Mouse (Mus musculus) olfactory bulb, adult 2 months (tissue): ENCODE measurements around the gene Lsamp. TPM values are rescaled to one million over a fixed set of nuclear protein-coding genes. Genes with fewer than 3 reads are reported as not detected.

Experiments used
- H3K27ac ChIP-seq: fragments of 200-500 bp; 2 replicates; pipeline ENCODE4 v1.5.1; 2012; ENCODE audit warnings: low read depth, low read length; ENCODE audit not compliant: insufficient read depth
- H3K4me1 ChIP-seq: fragments of 200-500 bp; 2 replicates; pipeline ENCODE4 v1.6.1; 2012; ENCODE audit warnings: low read length; ENCODE audit not compliant: control insufficient read depth, insufficient read depth
- H3K4me3 ChIP-seq: fragments of 200-500 bp; 2 replicates; pipeline ENCODE4 v1.5.1; 2012; ENCODE audit warnings: mild to moderate bottlenecking, low read depth, low read length, moderate library complexity; ENCODE audit not compliant: insufficient read depth
- CTCF ChIP-seq: fragments of 200-500 bp; IDR thresholded peaks from 2 replicates; pipeline ENCODE4 v1.5.1; 2012; ENCODE audit warnings: low read depth, mild to moderate bottlenecking, low read length, moderate library complexity; ENCODE audit not compliant: insufficient read depth
- POLR2A ChIP-seq: fragments of 200-500 bp; IDR thresholded peaks from 2 replicates; pipeline ENCODE4 v1.6.1; 2012; ENCODE audit warnings: mild to moderate bottlenecking, low read depth, low read length, moderate library complexity; ENCODE audit not compliant: insufficient read depth
- WGBS: fragments of 180-500 bp; shearing (Covaris S2); methylation state at CpG from one replicate; pipeline ENCODE4 v1.1.7; 2018; 5-methylcytosine and 5-hydroxymethylcytosine counted together
- polyA plus RNA-seq: library from polyadenylated mRNA; stranded (reverse); fragments of >200 nt; gene quantifications from 2 replicates; pipeline ENCODE4 v1.2.4, GENCODE M21; 2012; ENCODE audit warnings: low replicate concordance; ENCODE audit not compliant: missing spikeins, insufficient read depth, insufficient read length

Lsamp gene
- polyA plus RNA-seq, 1 experiment: 34.4 TPM

- TF ChIP-seq POLR2A (no peak), CTCF (no peak)
- Histone ChIP-seq H3K4me1 (no peaks in the 10 kb centered on the region), H3K27ac (no peak overlapping the region), H3K4me3 (no peak overlapping the region)
Observed at GRCm38 (mm10) chr16:41235829-41236228, 1251.7 kb downstream of the Lsamp start.

- Histone ChIP-seq H3K4me3 (no peak overlapping the region), H3K27ac (no peak overlapping the region), H3K4me1 (no peaks in the 10 kb centered on the region)
- WGBS: 80% methylated on average over 4 of the region's 4 CpGs
- TF ChIP-seq CTCF (no peak), POLR2A (no peak)
Observed at GRCm38 (mm10) chr16:41242841-41243240, 1258.7 kb downstream of the Lsamp start.

- no peak for TF ChIP-seq CTCF
- 13% methylated on average over 2 of the region's 2 CpGs for WGBS
- Histone ChIP-seq H3K4me1 (no peaks in the 10 kb centered on the region), H3K27ac (no peak overlapping the region), H3K4me3 (no peak overlapping the region)
Observed at GRCm38 (mm10) chr16:41244711-41245110, 1260.5 kb downstream of the Lsamp start.

- no peak for TF ChIP-seq CTCF
- TF ChIP-seq POLR2A: no peak
- no peaks in the 10 kb centered on the region for H3K4me1 ChIP-seq
- WGBS: 46% methylated on average over 12 of the region's 12 CpGs
Observed at GRCm38 (mm10) chr16:41258145-41259035, 1274.2 kb downstream of the Lsamp start.

GRCm38 (mm10) chr16:41275999-41276671 lies 1292.0 kb downstream of the Lsamp start:
- Histone ChIP-seq H3K4me1 (no peaks in the 10 kb centered on the region), H3K4me3 (no peak overlapping the region), H3K27ac (no peak overlapping the region; the same call in 1 of the 2 replicates)
- no peak for TF ChIP-seq POLR2A
- TF ChIP-seq CTCF: no peak
- 77% methylated on average over 2 of the region's 2 CpGs for WGBS

More at GRCm38 (mm10) chr16:41258145-41259035, 1274.2 kb downstream of the Lsamp start:
- no peak overlapping the region for H3K27ac ChIP-seq
- H3K4me3 ChIP-seq: no peak overlapping the region

- Histone ChIP-seq H3K4me1 (no peaks in the 10 kb centered on the region), H3K4me3 (no peak overlapping the region), H3K27ac (no peak overlapping the region)
- 57% methylated on average over 3 of the region's 3 CpGs for WGBS
- TF ChIP-seq CTCF (no peak), POLR2A (no peak)
Observed at GRCm38 (mm10) chr16:41317992-41318391, 1333.8 kb downstream of the Lsamp start.

GRCm38 (mm10) chr16:41343431-41343830 lies 1359.3 kb downstream of the Lsamp start:
- WGBS: 90% methylated on average over 1 of the region's 1 CpGs

GRCm38 (mm10) chr16:41365138-41365537 lies 1381.0 kb downstream of the Lsamp start:
- Histone ChIP-seq H3K4me3 (no peak overlapping the region), H3K4me1 (no peaks in the 10 kb centered on the region), H3K27ac (no peak overlapping the region)
- TF ChIP-seq CTCF (no peak), POLR2A (no peak)
- WGBS: 80% methylated on average over 2 of the region's 2 CpGs

More at GRCm38 (mm10) chr16:41343431-41343830, 1359.3 kb downstream of the Lsamp start:
- Histone ChIP-seq H3K4me1 (no peaks in the 10 kb centered on the region), H3K27ac (no peak overlapping the region), H3K4me3 (no peak overlapping the region)
- TF ChIP-seq CTCF: no peak
- TF ChIP-seq POLR2A: no peak

GRCm38 (mm10) chr16:41383702-41384101 lies 1399.5 kb downstream of the Lsamp start:
- Histone ChIP-seq H3K4me3 (no peak overlapping the region), H3K27ac (no peak overlapping the region), H3K4me1 (no peaks in the 10 kb centered on the region)
- 79% methylated on average over 3 of the region's 3 CpGs for WGBS
- no peak for TF ChIP-seq POLR2A
- no peak for TF ChIP-seq CTCF
